In the genomic region with DNA sequence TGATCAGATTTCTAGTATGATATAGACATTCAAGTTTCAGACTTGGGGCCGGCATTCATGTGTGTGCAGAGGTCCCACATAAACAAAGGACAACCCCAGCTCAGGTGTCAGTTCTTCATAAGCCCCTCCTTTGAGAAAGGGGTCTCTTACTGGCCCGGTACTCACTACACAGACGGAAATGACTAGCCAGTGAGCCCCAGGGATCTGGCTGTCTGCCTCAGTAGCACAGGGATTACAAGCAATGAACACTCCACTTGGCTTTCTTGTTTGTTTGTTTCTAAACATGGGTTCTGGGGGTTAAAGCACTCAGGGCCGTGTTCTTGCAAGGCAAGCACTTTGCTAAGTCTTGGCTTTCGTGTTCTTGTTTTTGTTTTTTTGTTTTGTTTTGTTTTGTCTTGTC, we compare ENCODE assay signal across 24 mouse cellular contexts.
"Had no signal": no experiment of that assay in that cellular context is flagged by ENCODE, and none has a peak within 500 bp of the region (broad histone marks: within the 10 kb centered on the region; RNA-seq: fewer than 3 reads in every experiment).

No protein-coding gene starts in this region.

- DNase-seq: liver; liver, embryonic 13.5 days; liver, postnatal 0 days; lung, adult 2 months; lung, embryonic 14.5 days; lung, postnatal 14 days; lung, postnatal 36 days; midbrain, embryonic 14.5 days had no signal

- H3K27ac ChIP-seq: limb, embryonic 10.5 days; limb, embryonic 12.5 days; limb, embryonic 13.5 days; limb, embryonic 15.5 days; liver, embryonic 12.5 days; liver, embryonic 13.5 days; liver, embryonic 14.5 days; liver, embryonic 15.5 days; lung, embryonic 15.5 days; macrophage; midbrain, embryonic 10.5 days; midbrain, embryonic 12.5 days; midbrain, embryonic 13.5 days; midbrain, embryonic 15.5 days; neural tube, embryonic 12.5 days had no signal

- H3K4me3 ChIP-seq: limb, embryonic 10.5 days; limb, embryonic 12.5 days; limb, embryonic 13.5 days; limb, embryonic 15.5 days; liver, embryonic 12.5 days; liver, embryonic 13.5 days; liver, embryonic 15.5 days; lung, embryonic 15.5 days; megakaryocyte, embryonic 14.5 days; midbrain, embryonic 10.5 days; midbrain, embryonic 12.5 days; midbrain, embryonic 13.5 days; midbrain, embryonic 15.5 days; myocyte; neural tube, embryonic 12.5 days had no signal
